Mouse (Mus musculus): ENCODE measurements around the gene Set.
A peak's percentile ranks its signal among the peaks of the same experiment; 100 is the strongest.

Set gene

DNA sequence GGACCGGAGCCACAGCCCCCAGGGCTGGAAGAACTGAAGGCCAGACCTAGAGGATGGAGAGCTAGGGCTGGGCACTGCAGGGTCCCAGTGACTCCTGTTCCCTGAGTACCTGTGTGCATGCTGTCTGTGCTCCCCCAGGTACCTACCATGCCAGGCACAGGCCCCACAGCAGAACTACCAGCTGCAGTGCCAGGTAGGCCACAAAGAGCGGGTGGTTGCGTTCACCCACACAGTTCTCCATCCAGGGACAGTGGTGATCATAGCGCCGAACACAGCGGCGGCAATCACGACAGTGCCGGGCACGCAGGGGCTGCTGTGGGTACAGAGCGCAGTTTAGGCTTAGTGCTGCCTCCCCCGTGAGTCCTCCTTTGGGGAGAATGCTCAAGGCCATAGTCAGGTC, 34.3 kb downstream of the Set start:
- no peak for DNase-seq (ENCODE audit: low read depth)

DNA sequence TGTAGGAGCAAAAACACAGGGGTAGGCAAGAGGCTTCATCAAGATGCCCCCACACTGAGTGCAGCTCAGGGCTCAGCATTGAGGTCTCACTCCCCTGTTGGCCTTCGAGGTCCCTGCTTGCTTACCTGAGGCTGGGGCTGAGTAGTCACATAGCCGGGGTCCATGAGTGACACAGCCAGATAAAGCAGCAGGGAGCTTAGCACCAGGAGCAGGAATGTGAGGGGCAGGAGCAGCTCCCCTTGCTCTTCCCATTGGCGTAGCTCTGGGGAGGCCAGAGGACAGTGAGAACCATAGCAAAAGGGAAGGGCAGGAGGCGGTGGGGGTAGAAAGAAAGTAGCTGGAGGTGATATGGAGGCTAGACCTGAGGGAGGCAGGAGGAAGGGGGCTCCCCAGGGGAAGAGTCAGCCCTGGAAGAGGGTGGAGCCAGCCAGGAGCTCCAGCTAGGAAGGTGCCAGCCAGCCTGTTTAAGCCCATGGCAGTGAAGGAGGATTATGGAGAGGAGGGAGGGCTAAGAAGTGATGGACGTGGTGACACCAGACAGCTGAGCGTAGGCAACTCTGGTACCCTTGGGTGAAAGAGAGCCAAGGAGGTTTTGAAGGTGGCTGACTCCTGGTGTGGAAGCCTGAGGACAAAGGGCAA, 35.2 kb downstream of the Set start:
- peak; percentile 36 for DNase-seq (ENCODE audit: low read depth)

DNA sequence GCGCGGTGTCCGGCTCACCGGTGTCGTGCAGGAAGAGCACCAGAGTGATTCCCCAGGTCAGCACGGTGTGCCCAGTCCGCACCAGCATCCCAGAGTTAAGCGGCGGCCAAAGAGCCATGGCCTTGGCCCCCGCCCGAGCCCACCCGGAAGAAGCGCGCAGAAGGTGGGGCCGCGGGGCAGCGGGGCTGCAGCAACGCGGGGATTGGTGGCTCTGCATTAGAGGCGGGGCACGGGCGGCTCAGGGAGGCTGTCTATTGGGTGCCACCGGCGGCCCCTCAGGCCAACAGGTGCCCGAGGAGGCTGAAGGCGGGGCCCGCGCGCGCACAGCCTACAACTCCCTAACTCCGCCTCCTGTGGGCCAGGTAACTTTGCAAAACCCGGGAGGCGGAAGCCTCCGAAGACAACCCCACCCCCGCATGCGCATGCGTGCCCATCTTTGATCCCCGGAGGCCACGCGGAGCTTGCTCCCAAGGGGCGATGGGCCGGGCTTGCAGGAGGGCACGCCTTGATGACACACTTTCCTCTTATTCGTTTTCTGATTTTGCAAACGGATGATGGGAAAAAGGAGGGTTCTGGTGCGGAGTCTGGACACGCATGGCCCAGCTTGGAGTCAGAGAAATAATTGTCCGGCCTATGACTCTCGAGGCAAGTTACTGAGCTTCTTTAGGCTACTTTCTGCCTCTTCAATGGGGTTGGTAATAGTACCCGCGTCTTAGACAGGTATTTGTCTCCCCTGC, 36.5 kb downstream of the Set start, which contains the start of gene Zdhhc12:
Gene Zdhhc12 (minus strand): TSS at position 178 of the 737 bp plus-strand sequence.
- peak; percentile 100 for DNase-seq (ENCODE audit: low read depth)

- peak; percentile 77 for DNase-seq (ENCODE audit: low read depth)
Observed at GRCm38 (mm10) chr2:30094208-30094588, 37.0 kb downstream of the Set start.

- DNase-seq (ENCODE audit: low read depth): peak; percentile 81
Observed at GRCm38 (mm10) chr2:30095882-30096527, 38.8 kb downstream of the Set start.

DNA sequence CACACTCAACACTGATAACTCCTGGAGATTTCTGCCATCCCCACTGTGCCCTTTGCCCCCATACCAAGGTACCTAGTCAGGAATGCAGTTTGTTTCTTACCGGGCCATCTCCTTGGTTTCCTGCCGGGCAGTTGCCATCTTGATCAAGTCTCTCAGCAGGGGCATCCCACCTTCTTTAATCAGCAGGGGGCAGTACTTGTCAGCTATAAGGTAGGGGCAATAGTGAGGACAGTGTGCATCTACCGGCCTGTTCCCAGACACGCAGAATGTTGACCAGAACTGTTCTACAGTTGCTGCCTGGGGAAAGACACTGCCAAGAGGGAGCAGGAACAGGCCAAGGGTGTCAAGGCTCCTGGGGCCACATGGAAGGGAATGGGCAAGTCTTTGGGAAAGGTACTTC, 43.0 kb downstream of the Set start:
- peak; percentile 55 for DNase-seq (ENCODE audit: low read depth)

GRCm38 (mm10) chr2:30106364-30106763, 49.2 kb downstream of the Set start:
- peak; percentile 82 for DNase-seq (ENCODE audit: low read depth)

- no peak for DNase-seq (ENCODE audit: low read depth)
Observed at GRCm38 (mm10) chr2:30107646-30108045, 50.5 kb downstream of the Set start.

GRCm38 (mm10) chr2:30108260-30108659, 51.1 kb downstream of the Set start:
- no peak for DNase-seq (ENCODE audit: low read depth)

GRCm38 (mm10) chr2:30111500-30111899, 54.3 kb downstream of the Set start:
- DNase-seq (ENCODE audit: low read depth): no peak

DNA sequence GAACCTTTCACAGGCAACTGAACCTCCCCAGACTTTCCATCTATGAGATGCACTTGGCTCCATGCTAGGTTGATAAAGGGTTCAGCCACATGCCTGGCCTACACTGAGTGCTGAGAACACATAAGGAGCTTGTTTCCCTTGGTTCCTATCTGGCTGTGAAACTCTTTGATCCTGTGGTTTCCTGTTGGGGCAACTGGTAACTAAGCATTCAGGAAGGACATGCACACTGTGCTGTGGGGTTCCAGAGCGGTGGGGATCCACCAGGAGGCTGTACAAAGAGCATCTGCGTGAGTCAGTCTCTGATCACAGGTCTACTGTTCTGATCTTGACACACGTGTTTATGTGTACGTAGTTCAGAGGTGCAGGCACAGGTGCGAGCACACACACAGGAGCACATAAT, 55.4 kb downstream of the Set start:
- peak; percentile 93 for DNase-seq (ENCODE audit: low read depth)

DNA sequence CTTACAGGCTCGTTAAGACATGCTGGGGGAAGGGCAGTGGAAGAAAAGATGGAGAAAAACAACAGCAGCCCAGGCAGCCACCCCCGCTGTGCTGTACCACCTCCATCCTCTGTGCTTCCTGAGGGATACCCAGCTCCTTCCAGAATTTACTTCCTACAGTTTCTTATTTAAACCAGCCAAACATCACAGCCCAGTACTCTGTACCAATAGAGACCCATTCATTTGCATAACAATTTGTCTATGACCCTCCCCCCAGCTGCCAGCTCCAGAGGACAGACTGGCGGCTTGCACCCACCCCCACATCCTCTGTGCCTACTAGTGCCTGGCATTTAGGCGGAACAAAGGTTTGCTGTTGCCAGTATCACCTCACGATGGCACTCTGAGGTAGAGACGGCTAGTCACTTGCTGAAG, 62.5 kb downstream of the Set start:
- no peak for DNase-seq (ENCODE audit: low read depth)

- DNase-seq (ENCODE audit: low read depth): no peak
Observed at GRCm38 (mm10) chr2:30120269-30120668, 63.1 kb downstream of the Set start.
